Mouse (Mus musculus) left cerebral cortex, postnatal 4 days (tissue): ENCODE data around the gene Ahcyl2. TPM values are rescaled to one million over a fixed set of nuclear protein-coding genes. Genes with fewer than 3 reads are reported as not detected.

Source experiments
- DNase-seq: peaks from one replicate; pipeline ENCODE4 v3.0.0-alpha.2; 2022
- intact Hi-C: fragments of 180-260 bp; cut with DNase I; formaldehyde crosslinking; loops from one replicate; pipeline ENCODE4 v1.15.1; 2025
- total RNA-seq, 2 experiments: library from RNA; stranded (reverse); gene quantifications; 2 replicates each; pipeline ENCODE4 v1.2.3; 2021

Ahcyl2 gene
- total RNA-seq, 2 experiments from 2014 or later, result 51.3 to 54.1 TPM

DNA sequence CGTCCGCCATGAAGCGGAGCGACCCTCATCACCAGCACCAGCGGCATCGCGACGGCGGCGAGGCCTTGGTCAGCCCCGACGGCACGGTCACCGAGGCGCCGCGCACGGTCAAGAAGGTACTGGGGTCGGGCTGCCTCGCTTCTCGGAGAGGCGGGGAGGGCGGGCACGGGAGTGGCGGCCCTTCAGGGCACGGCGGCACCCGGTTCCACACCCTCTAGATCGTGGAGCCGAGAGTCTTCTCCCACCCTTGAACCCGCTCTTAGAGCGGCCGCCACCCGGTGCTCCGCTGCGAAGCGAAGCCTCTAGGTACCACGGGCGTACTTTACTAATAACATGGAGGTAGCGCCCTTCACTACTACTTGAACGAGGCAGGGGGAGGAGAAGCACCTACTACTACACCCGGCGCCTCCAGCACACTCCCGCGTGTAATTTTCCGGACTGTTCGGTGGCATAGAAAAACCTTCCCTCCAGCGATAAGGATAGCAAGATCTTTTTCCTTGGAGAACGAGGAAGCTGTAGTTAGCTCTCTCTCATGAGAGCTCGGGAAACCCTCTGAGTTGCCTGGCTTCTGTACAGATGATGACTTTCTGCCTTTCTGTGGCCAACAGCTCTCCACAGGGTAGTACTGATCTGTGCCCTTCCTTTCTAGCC, 1.1 kb downstream of the Ahcyl2 start:
- peak; percentile 54 for DNase-seq
- intact Hi-C loops, result loop anchor here (10.0 kb wide), 1 partner anchor 46 kb away; no protein-coding TSS in a partner anchor

DNA sequence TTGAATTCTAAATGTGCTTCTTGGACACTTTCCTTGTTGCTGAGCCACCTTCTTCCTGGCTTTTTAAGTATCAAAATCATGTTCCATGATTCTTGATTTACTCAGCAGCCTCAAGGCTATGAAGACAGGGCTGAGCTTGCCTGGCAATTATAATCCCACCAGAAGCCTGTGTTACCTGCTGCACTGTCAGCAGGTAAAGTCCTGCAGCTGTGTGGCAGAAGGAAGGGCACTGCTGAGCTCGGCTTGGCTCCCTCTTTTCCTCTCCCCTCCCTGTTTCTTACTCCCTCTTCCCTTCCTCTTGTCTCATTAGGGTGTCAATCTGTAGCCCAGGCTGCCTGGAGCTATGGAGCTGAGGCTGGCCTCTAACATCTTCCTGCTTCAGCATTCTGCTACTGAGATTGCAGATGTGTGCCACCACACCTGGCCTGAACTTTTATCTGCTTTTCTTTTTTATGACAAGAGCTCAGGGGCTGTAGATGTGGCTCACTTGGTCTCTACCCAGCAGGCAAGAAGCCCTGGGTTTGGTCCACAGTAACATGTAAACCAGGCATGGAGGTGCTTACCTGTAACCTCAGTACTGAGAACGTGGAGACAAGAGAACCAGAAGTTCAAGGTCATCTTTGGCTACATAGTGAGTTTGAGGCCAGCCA, 3.0 kb downstream of the Ahcyl2 start:
- DNase-seq, result no peak
- intact Hi-C loops, result no loop called here

DNA sequence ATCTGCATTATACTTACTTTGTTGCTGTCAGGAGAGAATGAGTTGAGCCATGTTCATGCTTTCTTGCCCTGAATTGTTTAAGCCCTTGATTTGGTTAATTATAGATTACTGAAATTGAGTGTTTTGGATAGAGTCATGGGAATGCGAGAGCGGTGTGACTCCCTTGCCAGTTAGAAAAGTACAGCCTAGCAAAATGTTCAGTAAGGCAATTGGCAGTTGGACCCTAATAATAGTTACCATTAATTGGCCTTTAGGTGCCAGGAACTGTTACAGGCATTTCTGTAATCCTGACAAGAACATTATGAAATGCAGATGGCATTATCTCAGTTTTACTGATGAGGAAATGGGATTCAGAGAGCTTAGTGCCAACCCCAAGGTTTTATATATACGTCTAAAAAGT, 4.4 kb downstream of the Ahcyl2 start:
- no peak for DNase-seq
- intact Hi-C loops, result no loop called here

DNA sequence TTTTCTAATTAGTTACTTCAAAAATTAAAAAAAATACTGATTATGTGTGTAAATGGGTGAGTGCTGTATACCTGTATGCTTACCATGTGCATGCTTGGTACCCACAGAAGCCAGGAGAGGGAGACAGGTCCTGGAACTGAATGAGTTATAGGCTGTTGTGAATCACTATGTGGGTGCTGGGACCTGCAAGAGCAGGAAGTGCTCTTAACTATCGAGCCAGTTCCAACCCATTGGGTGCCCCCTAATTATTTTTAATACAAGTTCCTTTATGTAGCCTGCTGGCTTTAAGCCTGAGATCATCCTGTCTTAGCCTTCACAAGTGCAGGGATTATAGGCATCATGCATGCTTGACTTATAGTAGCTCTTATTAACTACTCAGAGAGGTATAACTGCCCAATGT, 6.3 kb downstream of the Ahcyl2 start:
- no peak for DNase-seq
- intact Hi-C loops, result no loop called here

DNA sequence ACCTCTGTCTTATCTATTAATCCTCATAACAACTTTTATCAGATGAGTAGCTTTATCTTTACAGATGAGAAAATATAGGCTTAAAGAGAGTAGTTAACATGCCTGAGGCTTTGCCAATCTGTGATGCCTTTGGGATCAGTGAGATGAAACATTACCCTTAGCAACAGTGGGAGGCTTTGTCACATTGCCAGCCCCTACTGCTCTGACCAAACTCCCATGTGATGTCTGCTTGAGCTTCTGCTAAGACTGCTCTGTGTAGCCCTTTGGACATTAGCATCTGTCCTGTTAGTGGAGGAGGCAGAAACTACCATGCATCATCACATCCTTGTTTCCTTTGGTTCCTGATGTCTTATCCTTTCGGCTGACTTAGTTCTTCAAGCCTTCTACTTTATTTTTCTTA, 7.8 kb downstream of the Ahcyl2 start:
- intact Hi-C loops, result no loop called here
- DNase-seq, result peak; percentile 60

DNA sequence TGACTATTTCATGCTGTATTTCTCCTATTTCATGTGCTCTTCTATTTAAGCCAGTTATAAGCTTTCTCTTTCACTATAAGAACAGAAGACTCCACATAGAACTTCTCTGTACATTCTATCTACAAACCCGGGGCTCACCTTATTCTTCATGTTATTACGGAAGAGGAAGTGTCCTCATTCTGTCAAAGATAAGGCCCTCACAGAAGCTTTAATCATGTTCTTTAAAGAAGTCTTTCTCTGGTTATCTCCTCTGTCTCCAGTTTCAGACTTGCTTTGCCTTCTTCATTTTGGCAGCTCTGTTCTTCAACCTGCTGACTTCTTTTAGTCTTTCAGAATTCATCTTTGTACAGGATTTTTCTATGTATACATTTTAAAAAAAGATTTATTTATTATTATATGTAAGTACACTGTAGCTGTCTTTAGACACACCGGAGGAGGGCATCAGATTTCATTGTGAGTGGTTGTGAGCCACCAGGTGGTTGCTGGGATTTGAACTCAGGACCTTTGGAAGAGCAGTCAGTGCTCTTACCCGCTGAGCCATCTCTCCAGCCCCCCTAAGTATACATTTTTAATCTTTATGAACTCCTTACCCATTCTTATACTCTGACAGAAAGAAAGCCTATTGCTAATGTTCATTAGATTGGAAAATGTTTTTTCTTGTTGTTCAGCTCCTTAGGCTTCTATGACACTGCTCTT, 8.9 kb downstream of the Ahcyl2 start:
- intact Hi-C loops, result no loop called here

DNA sequence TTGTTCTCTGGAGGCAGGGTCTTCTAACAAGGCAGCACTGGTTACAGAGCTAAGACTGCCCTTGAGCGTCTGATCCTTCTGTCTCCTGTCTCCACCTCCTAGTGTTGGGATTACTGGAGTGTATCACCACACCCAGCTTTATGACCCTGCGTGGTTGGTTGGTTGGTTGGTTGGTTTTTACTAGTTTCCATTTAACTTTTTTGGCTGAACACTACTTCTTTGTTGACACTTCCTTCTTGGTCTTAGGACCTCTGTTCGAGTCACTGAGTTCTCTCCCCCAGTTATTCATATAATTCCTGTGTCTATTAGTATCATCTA, 9.4 kb downstream of the Ahcyl2 start:
- no peak for DNase-seq
- intact Hi-C loops, result no loop called here

More for the DNA sequence above, 8.9 kb downstream of the Ahcyl2 start:
- DNase-seq, result no peak

DNA sequence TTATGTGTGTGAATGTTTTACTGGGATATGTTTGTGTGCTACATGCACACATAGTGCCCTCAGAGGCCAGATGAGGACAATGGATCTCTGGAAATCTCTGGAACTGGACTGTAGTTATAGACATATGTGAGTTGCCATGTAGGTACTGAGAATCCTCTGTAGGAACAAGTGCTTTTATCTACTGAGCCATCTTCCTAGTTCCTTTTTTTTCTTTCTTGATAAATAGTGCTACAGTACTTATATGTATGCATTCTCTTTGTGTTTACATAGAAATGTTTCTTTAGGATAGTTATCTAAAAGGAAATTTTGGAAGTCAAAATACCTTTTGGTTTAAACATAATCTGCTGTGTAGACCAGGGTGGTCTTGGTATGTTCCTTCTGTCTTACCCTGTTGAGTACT, 12.3 kb downstream of the Ahcyl2 start:
- no peak for DNase-seq
- intact Hi-C loops, result no loop called here

DNA sequence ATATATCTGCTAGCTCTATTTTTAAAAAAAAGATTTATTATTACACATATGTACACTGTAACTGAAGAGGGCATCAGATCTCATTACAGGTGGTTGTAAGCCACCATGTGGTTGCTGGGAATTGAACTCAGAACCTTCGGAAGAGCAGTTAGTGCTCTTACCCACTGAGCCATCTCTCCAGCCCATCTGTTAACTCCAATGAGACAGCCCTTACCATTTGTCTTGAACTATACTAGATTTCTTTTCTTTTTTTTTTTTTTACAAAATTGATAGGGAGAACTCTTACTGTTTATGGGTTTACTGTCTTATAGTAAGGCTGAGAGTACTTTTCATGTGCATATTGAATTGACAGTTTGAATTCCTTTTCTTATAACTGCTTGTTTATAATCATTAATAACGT, 12.8 kb downstream of the Ahcyl2 start:
- intact Hi-C loops, result no loop called here

DNA sequence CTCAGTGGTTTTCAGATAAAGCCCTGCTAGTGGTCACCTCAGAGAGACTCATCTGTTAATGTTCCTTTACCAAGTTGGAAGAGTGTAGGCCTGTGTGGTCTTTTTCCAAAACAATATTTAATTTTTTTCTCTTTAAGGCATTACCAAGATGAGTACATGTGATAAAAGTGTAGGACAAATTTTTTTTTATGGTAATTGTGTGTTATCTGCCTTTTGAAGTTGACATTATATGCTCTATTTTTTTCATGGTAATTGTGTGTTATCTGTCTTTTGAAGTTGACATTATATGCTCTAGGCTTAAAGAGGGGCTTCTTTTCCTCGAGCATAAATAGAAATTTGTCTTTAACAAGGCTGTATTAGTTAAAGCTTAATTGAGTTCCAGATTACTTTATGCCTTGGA, 14.4 kb downstream of the Ahcyl2 start:
- no peak for DNase-seq
- intact Hi-C loops, result no loop called here

More for the DNA sequence above, 12.8 kb downstream of the Ahcyl2 start:
- no peak for DNase-seq

DNA sequence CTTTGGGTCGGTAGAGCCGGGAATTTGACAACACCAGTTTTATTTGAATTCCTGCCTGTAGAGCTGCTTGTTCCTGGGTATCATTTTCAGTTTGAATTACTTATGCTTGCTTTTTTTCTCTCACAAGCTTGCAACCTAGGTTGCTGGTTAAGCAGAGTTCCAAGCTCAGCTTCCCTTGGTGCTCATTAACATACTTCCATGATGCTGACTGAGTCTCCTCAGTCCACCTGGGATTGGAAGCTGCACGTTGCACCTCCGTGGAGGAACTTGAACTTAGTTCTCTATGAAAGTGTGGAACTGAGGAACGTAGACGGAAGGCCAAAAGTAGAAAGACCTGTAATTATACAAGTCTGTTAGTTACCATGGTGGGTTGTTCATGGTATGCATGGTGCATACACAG, 16.1 kb downstream of the Ahcyl2 start:
- intact Hi-C loops, result no loop called here
- DNase-seq, result no peak

DNA sequence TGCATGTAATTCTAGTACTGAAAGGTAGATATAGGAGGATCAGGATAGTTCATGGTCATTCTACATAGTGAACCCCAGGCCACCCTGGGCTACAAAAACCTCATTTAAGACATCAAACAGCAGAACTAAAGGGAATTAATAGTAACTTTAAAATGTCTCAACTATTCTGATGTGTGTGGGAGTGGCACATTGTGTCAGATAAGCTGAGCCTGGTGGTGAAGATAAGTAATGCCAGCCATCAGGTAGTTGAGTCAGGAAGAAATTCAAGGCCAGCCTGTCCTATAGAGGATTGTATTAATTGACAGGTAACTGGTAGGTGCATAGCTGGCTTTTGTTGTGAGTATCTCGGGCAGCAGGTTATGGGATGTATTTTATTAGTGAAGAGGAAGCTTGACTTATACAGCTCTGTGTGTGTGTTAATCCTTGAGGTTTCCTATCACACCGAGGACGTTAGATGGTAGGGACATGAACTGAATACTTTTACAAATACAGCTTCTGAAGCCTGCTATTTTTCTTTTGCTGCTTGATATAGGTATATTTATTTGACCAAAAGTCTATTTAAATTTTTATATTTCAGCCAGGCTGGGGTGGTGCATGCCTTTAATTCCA, 16.7 kb downstream of the Ahcyl2 start:
- DNase-seq, result no peak
- intact Hi-C loops, result no loop called here

DNA sequence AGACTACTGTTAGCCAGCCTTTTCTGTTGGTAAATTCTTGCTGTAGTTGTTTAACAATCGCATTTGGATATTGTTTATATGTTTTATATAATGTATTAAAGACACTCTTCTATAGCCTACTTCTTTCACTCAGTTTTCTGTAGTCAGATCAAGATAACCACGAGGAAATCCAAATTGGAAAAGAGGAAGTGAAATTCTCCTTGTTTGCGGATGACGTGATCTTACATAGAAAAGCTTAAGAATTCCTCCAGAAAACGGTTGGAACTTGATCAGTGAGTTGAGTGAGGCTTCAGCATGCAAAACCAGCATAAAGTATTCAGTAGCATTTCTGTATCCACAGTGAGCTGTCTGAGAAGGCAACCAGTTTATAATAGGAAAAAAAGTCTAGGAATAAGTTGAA, 17.9 kb downstream of the Ahcyl2 start:
- intact Hi-C loops, result no loop called here
- DNase-seq, result no peak

DNA sequence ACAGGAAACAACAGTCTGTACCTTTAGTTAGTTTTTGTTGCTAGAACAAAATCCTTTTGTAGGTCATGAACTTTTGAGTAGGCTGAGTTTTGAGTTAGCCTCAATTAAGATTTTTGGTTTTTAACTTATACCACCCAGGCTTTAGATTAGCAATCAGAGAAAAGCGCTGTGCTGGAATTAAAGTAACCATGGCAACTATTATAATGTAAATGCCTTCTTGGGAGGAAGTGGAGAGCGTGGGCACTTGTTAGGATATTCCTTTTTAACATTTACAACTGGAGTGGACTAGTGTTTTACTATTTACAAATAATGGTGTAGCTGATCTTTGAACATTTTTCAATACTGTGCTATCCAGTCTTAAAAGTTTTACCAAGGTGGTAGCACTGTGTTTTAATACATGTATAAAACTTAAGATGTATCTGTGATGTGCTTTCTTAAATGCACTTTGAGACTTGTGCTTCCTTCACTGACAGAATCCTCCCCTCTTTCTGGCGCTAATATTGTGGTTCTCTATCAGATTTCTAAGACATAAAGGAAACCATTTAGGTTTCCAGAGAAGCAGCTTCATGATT, 21.1 kb downstream of the Ahcyl2 start:
- no peak for DNase-seq
- intact Hi-C loops, result no loop called here

DNA sequence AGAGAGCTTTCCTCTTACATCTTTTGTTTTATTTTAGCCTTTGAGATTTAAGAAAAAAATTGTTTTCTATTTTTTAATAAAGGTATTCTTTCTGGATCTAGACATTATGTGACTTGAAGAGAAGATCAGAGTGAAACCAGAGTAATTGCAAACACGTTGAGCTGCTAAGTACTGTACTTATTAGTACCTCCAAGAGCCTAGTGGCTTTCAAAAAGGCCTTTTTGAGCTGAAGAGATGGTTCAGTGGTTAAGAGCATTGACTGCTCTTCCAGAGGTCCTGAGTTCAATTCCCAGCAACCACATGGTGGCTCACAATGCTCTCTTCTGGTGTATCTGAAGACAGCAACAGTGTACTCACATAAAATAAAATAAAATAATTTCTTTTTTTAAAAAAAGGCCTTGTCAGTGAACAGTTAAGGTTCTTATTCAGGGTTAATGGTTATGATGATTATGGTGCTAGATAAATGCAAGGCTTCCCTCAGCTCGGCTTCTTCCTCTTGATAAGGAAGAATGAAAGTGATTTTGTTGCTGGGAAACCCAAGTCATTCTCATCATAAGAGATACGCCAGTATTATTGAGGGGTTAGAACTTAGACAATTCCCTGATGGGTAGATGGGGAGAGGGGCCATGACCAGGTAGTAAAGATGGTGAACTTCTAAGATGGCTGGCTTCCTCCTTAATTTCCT, 22.3 kb downstream of the Ahcyl2 start:
- no peak for DNase-seq
- intact Hi-C loops, result no loop called here

DNA sequence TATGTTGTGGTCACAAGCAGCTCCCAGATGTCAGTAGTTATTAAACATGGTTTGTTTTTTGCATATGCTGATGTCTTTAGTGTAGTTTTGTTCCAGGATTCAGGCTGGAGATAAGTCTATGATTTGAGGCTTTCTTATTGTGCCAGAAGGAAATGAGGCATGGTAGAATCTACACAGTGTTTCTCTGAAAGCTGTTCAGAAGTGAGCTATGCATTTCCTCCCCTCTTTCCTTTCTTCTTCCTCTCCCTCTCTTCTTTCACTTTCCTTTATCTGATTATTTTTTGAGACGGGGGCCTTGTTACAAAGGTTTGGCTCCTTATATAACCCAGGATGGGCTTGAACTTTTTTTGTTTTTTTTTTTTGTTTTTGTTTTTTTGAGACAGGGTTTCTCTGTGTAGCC, 25.7 kb downstream of the Ahcyl2 start:
- no peak for DNase-seq
- intact Hi-C loops, result no loop called here

DNA sequence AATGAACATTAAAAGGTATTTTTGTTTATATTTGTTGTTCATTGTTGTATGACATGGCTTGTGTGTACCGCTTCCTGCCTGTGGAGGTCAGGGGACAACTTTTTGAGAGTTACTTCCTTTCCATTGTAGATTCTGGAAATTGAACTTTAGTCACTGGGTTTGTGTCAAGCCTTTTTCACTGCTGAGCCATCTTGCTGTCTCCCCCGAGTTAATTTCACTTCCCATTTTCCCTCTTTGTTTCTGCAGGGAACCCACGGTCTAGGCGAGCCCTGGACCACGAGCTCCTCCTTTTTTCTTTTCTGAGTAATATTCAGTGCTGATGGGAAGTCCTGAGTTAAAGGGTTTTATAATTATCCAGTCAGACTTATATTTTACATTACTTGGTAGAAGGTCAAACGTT, 26.8 kb downstream of the Ahcyl2 start:
- intact Hi-C loops, result no loop called here
- DNase-seq, result no peak

DNA sequence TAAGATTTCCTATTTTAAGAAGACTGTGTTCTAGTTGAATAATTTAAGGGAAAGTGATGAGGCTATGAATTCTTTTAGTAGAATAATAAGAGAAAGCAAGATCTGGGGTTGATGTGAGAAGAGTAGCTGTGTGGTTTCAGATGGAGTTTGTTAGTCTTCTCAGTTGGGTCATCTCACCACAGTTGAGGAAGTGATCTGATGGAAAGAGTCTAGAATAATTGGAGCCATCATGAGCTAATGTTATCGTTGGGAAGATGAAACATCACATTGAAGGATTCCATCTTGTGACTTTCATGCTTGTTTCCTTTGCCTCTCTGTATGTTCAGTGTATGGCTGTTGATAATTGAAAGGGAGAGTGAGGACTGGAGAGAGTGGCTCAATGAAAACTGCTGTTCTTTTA, 35.2 kb downstream of the Ahcyl2 start:
- intact Hi-C loops, result no loop called here
- DNase-seq, result no peak

DNA sequence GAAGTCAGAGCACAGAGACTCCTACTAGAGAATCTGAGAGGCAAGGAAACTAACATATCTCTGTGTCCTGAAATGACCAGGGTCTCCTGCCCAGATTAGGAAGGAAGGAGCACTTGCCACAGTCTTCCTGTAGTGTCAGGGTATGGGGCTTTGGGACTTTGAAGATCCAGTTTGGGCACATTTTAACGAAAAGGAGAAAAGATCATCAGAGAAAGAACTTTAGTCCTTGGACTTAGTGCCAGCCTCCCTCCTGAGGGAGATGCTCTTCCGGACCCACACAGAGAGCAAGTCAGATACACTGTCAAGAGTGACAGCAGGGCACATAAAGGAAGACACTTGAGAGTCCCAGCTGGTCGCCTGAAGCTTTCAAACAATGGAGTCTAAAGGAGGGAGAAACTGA, 36.2 kb downstream of the Ahcyl2 start:
- intact Hi-C loops, result no loop called here
- no peak for DNase-seq

DNA sequence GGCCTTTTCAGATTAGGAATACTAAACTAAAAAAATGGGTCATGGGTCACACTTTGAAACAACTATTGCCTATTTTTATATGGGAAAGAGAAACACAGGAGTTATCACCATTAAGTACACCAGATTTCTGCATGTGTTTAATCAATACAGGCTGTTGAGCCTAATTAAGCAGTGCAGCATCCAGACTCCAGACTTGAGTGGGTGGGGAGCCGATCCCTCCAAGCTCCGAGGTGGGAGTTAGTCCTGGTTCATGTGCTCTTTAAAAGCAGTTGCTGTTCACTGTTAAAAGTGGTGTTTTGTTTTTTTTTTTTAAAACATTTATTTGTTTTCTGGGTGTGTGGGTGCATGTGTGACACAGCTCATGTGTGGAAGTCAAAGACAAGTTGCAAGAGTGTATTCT, 37.6 kb downstream of the Ahcyl2 start:
- intact Hi-C loops, result no loop called here

DNA sequence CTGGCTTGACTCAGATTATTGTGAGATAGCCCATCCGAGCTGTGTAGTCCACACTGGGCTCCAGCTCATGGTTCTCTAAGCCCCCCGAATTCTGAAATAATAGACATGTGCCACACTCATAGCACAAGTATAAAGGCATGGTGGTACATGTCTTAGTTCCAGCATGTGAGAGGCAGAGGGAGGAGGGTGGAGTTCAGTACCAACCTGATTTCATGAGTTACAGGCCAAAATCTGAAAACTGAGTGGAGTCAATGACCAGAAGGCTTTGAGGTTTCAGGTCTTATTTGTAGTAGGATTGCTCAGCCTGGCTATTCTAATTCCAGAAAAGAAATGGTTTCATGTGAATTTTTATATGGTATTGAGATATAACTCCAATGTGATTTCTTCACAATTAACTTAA, 44.3 kb downstream of the Ahcyl2 start:
- intact Hi-C loops, result loop anchor here (10.0 kb wide), 1 partner anchor 47 kb away; the partner anchor contains the start of gene Ahcyl2
- no peak for DNase-seq

More for the DNA sequence above, 37.6 kb downstream of the Ahcyl2 start:
- DNase-seq, result no peak
